Mouse (Mus musculus): Measurements from ENCODE around the gene Phip.

DNA sequence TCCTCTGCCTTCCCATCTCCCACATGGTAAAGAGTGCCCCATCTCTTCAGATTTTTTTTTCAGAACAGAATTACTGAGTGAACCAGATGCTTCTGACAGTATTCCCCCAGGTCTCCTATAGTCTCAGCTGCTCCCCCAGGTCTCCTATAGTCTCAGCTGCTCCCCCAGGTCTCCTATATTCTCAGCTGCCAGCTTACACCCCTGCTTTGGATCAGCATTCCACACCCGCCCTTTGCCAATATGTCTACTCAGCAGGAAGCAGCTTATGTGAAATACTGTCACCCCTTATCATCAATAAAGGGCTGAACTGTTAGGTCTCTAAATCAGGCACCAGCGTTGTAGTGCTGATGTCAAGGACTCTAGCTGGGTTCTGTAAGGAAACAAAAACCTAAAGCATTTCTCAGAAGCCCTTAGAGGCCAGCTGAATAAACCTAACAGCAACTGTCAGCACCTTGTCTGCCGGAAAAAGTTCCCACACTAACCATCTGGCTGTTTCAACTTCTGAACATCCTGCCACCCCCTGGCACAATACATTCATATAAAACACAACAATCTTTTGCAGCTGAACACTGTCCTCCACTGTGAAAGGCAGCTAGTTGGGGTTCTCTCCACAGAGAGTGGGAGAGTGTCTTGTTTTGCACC, 120.2 kb downstream of the Phip start:
- TF ChIP-seq POLR2A (IDR thresholded peaks at IDR 0.05; ENCODE audit: borderline replicate concordance, control insufficient read depth, low read depth, low read length) (no peak), CTCF (IDR thresholded peaks at IDR 0.05; ENCODE audit: control insufficient read depth, insufficient read depth, low read length) (no peak)
